Mouse (Mus musculus) liver, embryonic 14.5 days (tissue): ENCODE results near the gene Triobp. TPM values are rescaled to one million over a fixed set of nuclear protein-coding genes. Genes with fewer than 3 reads are reported as not detected.

Experiments
- ATAC-seq: fragments of 200-750 bp; cut with Nextera tagmentation; 2 replicates; pipeline ENCODE4 v1.8.0; 2017; ENCODE audit warnings: moderate number of reproducible peaks, mild to moderate bottlenecking, moderate library complexity; ENCODE audit not compliant: insufficient read depth
- DNase-seq, 3 experiments: peaks; one replicate each; pipeline ENCODE4 v3.0.0-alpha.2; 2012 to 2013; ENCODE audit warnings: low read depth in 3 of 3, low spot score in 3 of 3
- H3K27ac ChIP-seq: fragments of 300-500 bp; sonication (generic); 2 replicates; pipeline ENCODE4 v1.5.1; 2014; ENCODE audit warnings: moderate library complexity, mild to moderate bottlenecking, control low read depth, inconsistent platforms
- H3K27me3 ChIP-seq: fragments of 300-500 bp; sonication (generic); 2 replicates; pipeline ENCODE4 v1.6.1; 2014; ENCODE audit warnings: mild to moderate bottlenecking, low read length, moderate library complexity; ENCODE audit not compliant: control insufficient read depth, insufficient read depth
- H3K36me3 ChIP-seq: fragments of 300-500 bp; sonication (generic); replicated peaks from 2 replicates; pipeline ENCODE4 v1.6.1; 2014; ENCODE audit warnings: low read depth; ENCODE audit not compliant: control insufficient read depth, insufficient read depth
- H3K4me1 ChIP-seq, 2 experiments: fragments of 200-500 bp in 1 of 2; fragments of 300-500 bp in 1 of 2; sonication (generic) in 1 of 2; replicated peaks; 2 replicates each; pipeline ENCODE4 v1.6.1; 2012 to 2014; ENCODE audit warnings: antibody characterized with exemption in 1 of 2, inconsistent platforms in 1 of 2, low read length in 1 of 2; ENCODE audit not compliant: control insufficient read depth in 2 of 2, insufficient read depth in 2 of 2
- H3K4me2 ChIP-seq: fragments of 300-500 bp; sonication (generic); 2 replicates; pipeline ENCODE4 v1.6.1; 2014; ENCODE audit warnings: low read depth, mild to moderate bottlenecking, control low read depth, moderate library complexity
- H3K4me3 ChIP-seq, 2 experiments: fragments of 200-500 bp in 1 of 2; fragments of 300-500 bp in 1 of 2; sonication (generic) in 1 of 2; 2 replicates each; pipeline ENCODE4 v1.5.1; 2012 to 2014; ENCODE audit warnings: low read depth in 2 of 2, low read length in 2 of 2, mild to moderate bottlenecking in 2 of 2, control low read depth in 1 of 2, inconsistent platforms in 1 of 2, moderate library complexity in 1 of 2; ENCODE audit not compliant: insufficient read depth in 1 of 2
- H3K9ac ChIP-seq: fragments of 300-500 bp; sonication (generic); replicated peaks from 2 replicates; pipeline ENCODE4 v1.6.1; 2014; ENCODE audit warnings: mild to moderate bottlenecking, control low read depth, moderate library complexity
- H3K9me3 ChIP-seq: fragments of 300-500 bp; sonication (generic); 2 replicates; pipeline ENCODE4 v1.6.1; 2016; ENCODE audit warnings: low read length, mixed read lengths; ENCODE audit not compliant: control insufficient read depth
- CTCF ChIP-seq: IDR thresholded peaks from 2 replicates; pipeline ENCODE4 v1.5.1; 2016; ENCODE audit warnings: antibody characterized with exemption, low read depth, control low read depth
- EP300 ChIP-seq: IDR thresholded peaks from 2 replicates; pipeline ENCODE4 v1.6.1; 2016; ENCODE audit warnings: antibody characterized with exemption, low read depth
- WGBS: fragments of 180-500 bp; shearing (Covaris S2); extraction: QIAGEN DNeasy Blood & Tissue Kit; methylation state at CpG from one replicate; pipeline ENCODE4 v1.1.7; 2014; ENCODE audit not compliant: insufficient replicate concordance; 5-methylcytosine and 5-hydroxymethylcytosine counted together
- polyA plus RNA-seq, 2 experiments: library from polyadenylated mRNA; depleted of rRNA in 1 of 2; stranded (reverse) in 1 of 2; unstranded in 1 of 2; fragments of >200 nt; fragmentation: Nextera tagmentation in 1 of 2; extraction: Ambion mirVana in 1 of 2; gene quantifications; 2 replicates each; pipeline versions ENCODE4 v1.2.1 to v1.2.3; 2012 to 2014

The Triobp gene
- polyA plus RNA-seq, 2 experiments, result 12.3 to 17.0 TPM

DNA sequence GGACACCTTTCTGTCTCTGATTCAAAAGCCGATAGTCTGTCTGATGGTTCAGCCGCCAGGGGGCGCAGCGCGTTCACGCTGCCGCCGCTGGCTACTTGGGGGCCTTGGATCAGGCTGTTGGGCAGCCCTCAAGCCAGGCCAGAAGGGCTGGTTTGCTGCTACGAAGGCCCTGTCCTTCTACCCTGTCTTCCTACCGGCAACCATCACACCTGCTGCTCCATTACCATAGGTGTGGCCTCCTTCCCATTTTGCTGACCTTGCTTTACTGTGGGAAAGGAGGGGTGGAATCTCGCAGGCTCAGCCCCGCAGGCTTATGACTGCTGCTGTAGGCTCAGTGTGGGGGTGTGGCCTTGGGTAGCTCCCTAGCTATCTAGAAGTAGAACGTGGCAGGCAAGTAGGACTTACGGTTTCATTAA is 90.4 kb downstream of the Triobp start:
- Histone ChIP-seq H3K4me2 (peak overlapping the region; percentile 67), H3K27ac (no peak overlapping the region), H3K27me3 (peaks cover 19% of the 10 kb centered on the region), H3K4me3 (0 out of 4 replicates have a peak overlapping the region, but pooled peaks of 1 of the 2 experiments have one; percentile 8), H3K36me3 (no peaks in the 10 kb centered on the region), H3K9ac (no peak overlapping the region), H3K4me1 (peaks cover 6 to 15% of the 10 kb centered on the region in 2 experiments; a peak in 3 of 4 replicates), H3K9me3 (no peaks in the 10 kb centered on the region)
- peak; percentile 98 for TF ChIP-seq CTCF
- TF ChIP-seq EP300, result no peak
- WGBS, result 5% methylated on average over 14 of the region's 14 CpGs
- DNase-seq (peak in 2 of 3 experiments; percentile 41 to 55), ATAC-seq (peak; percentile 57; the same call in 1 of the 2 replicates)

DNA sequence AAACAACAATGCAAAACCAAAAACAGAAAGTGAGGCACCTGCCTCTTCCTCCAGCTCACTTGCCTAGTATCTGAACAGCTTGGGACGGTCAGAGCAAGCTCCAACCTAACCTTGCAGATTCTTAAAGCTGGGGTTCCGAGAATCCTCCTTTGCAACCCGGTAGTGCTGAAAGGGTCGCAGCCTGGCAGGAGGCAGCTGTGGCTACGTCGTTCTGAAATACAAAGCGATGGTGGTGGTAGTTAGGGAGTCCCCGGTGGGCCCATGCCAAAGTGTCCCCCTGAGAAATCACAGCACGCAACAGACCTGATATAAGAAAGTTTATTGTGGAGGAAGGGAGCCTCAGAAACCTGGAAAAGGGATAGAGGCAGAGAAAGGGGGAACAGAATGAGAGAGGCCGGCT is 90.8 kb downstream of the Triobp start:
- DNase-seq (no peak), ATAC-seq (no peak)
- WGBS, result 65% methylated on average over 10 of the region's 10 CpGs
- H3K9me3 ChIP-seq, result no peaks in the 10 kb centered on the region
- H3K9ac ChIP-seq, result no peak overlapping the region
- no peaks in the 10 kb centered on the region for H3K36me3 ChIP-seq
- H3K27ac ChIP-seq, result no peak overlapping the region
- no peak for TF ChIP-seq EP300
- no peak for TF ChIP-seq CTCF
- H3K4me2 ChIP-seq, result peak overlapping the region; percentile 67
- peaks cover 23% of the 10 kb centered on the region for H3K27me3 ChIP-seq
- no peak overlapping the region for H3K4me3 ChIP-seq
- H3K4me1 ChIP-seq, result peaks cover 6 to 15% of the 10 kb centered on the region in 2 experiments; a peak in 3 of 4 replicates

DNA sequence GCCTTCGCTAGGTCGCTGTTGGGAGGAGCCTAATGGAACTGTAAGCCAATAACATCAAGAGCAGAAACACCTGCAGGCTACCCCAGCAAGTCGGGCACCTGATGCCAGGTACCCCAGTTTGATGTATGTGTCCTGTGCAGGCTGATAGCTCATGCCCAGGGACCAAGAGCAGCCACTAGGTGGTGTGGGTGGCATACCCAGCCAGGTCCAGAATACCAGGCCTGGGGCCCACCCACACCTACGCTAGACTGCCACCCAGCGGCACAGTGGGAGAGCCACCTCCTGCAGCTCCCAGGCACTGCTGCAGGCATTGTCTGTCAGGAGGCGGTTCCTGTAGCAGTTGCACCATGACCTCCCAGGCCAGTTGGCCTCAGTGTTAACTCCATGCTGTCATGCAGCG is 91.3 kb downstream of the Triobp start:
- no peak overlapping the region for H3K27ac ChIP-seq
- TF ChIP-seq EP300 (no peak), CTCF (peak; percentile 99)

DNA sequence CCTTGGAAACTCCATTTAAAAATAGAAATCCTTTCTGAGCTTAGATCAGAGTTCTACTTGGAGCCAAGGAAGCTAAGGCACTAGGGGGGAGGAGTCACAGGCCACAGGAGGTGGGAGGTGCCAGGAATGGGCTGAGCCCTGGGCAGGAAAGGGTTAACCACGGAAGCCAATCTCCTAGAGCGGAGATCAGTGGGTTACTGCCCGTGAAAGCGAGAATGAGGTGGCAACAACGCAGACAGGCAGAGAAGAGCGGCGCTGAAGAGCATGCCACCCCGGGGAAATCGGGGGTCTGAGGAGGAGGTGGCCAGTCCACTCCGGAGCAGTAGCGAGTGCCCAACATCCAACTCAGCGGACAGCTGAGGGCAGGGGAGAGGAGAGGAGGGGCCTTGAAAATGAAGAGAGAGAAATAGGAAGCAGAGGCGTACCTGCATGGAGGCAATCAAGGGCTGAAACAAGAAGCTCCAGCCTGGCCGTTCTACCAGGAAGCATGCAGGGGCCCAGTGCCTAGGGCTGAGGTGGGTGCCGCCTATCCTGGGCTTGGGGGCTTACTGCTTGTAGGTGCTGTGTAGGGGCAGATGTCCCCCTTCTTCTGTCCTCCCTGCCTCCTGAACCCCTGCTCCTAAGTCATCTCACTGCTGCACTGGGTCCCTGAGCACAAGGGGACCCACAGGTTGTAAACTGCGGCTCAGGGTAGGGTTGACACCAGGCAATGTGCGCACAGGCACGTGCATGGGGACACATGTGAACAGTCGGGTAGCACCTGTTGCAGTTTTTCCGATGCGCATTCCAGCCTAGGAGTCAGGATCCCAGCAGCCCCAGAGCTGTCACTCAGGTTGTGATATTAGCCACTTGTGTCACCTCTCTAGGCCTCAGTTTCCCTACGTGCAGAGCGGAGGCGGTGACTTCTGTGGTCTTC is 93.2 kb downstream of the Triobp start:
- Histone ChIP-seq H3K4me2 (peak overlapping the region; percentile 57), H3K9me3 (no peaks in the 10 kb centered on the region), H3K27ac (no peak overlapping the region), H3K27me3 (peaks cover 28% of the 10 kb centered on the region), H3K36me3 (no peaks in the 10 kb centered on the region), H3K4me1 (peaks cover 6 to 15% of the 10 kb centered on the region in 2 experiments; a peak in 3 of 4 replicates), H3K9ac (no peak overlapping the region), H3K4me3 (peak overlapping the region; percentile 28 to 35)
- TF ChIP-seq EP300 (no peak), CTCF (no peak)
- ATAC-seq, result no peak
- WGBS, result 14% methylated on average over 24 of the region's 24 CpGs
- no peak for DNase-seq

More for the DNA sequence above, 91.3 kb downstream of the Triobp start:
- Histone ChIP-seq H3K36me3 (no peaks in the 10 kb centered on the region), H3K9me3 (no peaks in the 10 kb centered on the region), H3K4me3 (no peak overlapping the region), H3K4me1 (peaks cover 6 to 15% of the 10 kb centered on the region in 2 experiments; a peak in 3 of 4 replicates), H3K4me2 (no peak overlapping the region), H3K27me3 (peaks cover 28% of the 10 kb centered on the region), H3K9ac (no peak overlapping the region)
- DNase-seq (peak; percentile 69 to 80 (median 71)), ATAC-seq (peak; percentile 72)
- 12% methylated on average over 7 of the region's 7 CpGs for WGBS

DNA sequence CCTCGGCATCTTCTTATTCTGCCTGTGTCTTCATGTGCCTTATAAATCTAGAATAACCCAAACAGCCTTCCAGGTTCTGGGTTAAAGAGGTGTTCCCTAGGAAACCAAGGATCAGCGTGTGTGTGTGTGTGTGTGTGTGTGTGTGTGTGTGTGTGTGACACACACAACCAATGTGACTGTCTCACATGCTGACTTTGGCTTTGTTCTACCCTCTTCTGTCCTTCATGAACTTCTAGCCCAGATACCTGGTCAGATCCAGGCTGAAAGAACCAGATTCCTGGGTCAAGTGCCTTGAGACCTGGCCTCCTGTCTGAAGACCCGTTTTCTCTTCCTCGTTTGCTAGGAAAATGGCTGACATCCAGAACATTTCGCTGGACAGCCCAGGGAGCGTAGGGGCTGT is 94.1 kb downstream of the Triobp start, which contains the start of gene Galr3:
TSS of gene Galr3 (plus strand) at position 301 of the 400 bp plus-strand sequence.
- Histone ChIP-seq H3K4me3 (peak within 1 kb of the TSS; percentile 35 to 50), H3K9ac (no peak within 1 kb of the TSS), H3K4me1 (peaks cover 6 to 15% of the 10 kb centered on the region in 2 experiments; a peak in 3 of 4 replicates), H3K27me3 (peaks cover 28% of the 10 kb centered on the region), H3K9me3 (no peaks in the 10 kb centered on the region), H3K4me2 (peak within 1 kb of the TSS; percentile 72), H3K36me3 (no peaks in the 10 kb centered on the region), H3K27ac (no peak within 1 kb of the TSS)
- TF ChIP-seq EP300 (no peak), CTCF (no peak)
- no peak for DNase-seq
- no peak for ATAC-seq
- WGBS, result 53% methylated on average over 6 of the region's 6 CpGs
